Mouse (Mus musculus): ENCODE results near the gene Slc27a5.

GRCm38 (mm10) chr7:13035211-13035855 lies 37.3 kb upstream of the Slc27a5 start:
- no peak for TF ChIP-seq GATA2 (IDR thresholded peaks at IDR 0.05; ENCODE audit: borderline replicate concordance, low read depth, low read length)
- TF ChIP-seq CTCF (IDR thresholded peaks at IDR 0.05; ENCODE audit: low read depth, low read length): no peak

Measured in G1E (cell line).